Mouse (Mus musculus): Measurements from ENCODE around the gene Ccm2. TPM values are rescaled to one million over a fixed set of nuclear protein-coding genes. Genes with fewer than 3 reads are reported as not detected.

Gene Ccm2
- polyA plus RNA-seq, 1 experiment: 52.3 TPM

GRCm38 (mm10) chr11:6580065-6580750, 33.5 kb downstream of the Ccm2 start:
- Histone ChIP-seq H3K4me1 (ENCODE audit: control insufficient read depth, insufficient read depth, low read length) (peaks cover 6% of the 10 kb centered on the region), H3K27ac (ENCODE audit: control insufficient read depth, insufficient read depth, low read depth, low read length, poor library complexity) (peak overlapping the region; percentile 37)
- 79% methylated on average over 4 of the region's 4 CpGs for WGBS

GRCm38 (mm10) chr11:6581560-6581959, 34.9 kb downstream of the Ccm2 start:
- Histone ChIP-seq H3K4me3 (replicated peaks; ENCODE audit: control insufficient read depth, low read depth, low read length) (no peak overlapping the region), H3K4me1 (ENCODE audit: control insufficient read depth, insufficient read depth, low read length) (peaks cover 8% of the 10 kb centered on the region), H3K27ac (ENCODE audit: control insufficient read depth, insufficient read depth, low read depth, low read length, poor library complexity) (no peak overlapping the region)
- WGBS: 82% methylated on average over 2 of the region's 2 CpGs
- TF ChIP-seq POLR2A (IDR thresholded peaks at IDR 0.05; ENCODE audit: borderline replicate concordance, control insufficient read depth, low read depth, low read length) (no peak), CTCF (IDR thresholded peaks at IDR 0.05; ENCODE audit: control insufficient read depth, insufficient read depth, low read length) (no peak)

More at GRCm38 (mm10) chr11:6580065-6580750, 33.5 kb downstream of the Ccm2 start:
- H3K4me3 ChIP-seq (replicated peaks; ENCODE audit: control insufficient read depth, low read depth, low read length): no peak overlapping the region
- no peak for TF ChIP-seq POLR2A (IDR thresholded peaks at IDR 0.05; ENCODE audit: borderline replicate concordance, control insufficient read depth, low read depth, low read length)
- no peak for TF ChIP-seq CTCF (IDR thresholded peaks at IDR 0.05; ENCODE audit: control insufficient read depth, insufficient read depth, low read length)

GRCm38 (mm10) chr11:6585748-6586147, 39.1 kb downstream of the Ccm2 start:
- Histone ChIP-seq H3K27ac (ENCODE audit: control insufficient read depth, insufficient read depth, low read depth, low read length, poor library complexity) (peak overlapping the region; percentile 72), H3K4me1 (ENCODE audit: control insufficient read depth, insufficient read depth, low read length) (peaks cover 17% of the 10 kb centered on the region), H3K4me3 (replicated peaks; ENCODE audit: control insufficient read depth, low read depth, low read length) (no peak overlapping the region)
- 79% methylated on average over 8 of the region's 8 CpGs for WGBS
- no peak for TF ChIP-seq CTCF (IDR thresholded peaks at IDR 0.05; ENCODE audit: control insufficient read depth, insufficient read depth, low read length)
- TF ChIP-seq POLR2A (IDR thresholded peaks at IDR 0.05; ENCODE audit: borderline replicate concordance, control insufficient read depth, low read depth, low read length): no peak

GRCm38 (mm10) chr11:6586660-6587059, 40.0 kb downstream of the Ccm2 start:
- H3K4me3 ChIP-seq (replicated peaks; ENCODE audit: control insufficient read depth, low read depth, low read length): no peak overlapping the region
- no peak for TF ChIP-seq POLR2A (IDR thresholded peaks at IDR 0.05; ENCODE audit: borderline replicate concordance, control insufficient read depth, low read depth, low read length)
- no peak for TF ChIP-seq CTCF (IDR thresholded peaks at IDR 0.05; ENCODE audit: control insufficient read depth, insufficient read depth, low read length)
- 10% methylated on average over 3 of the region's 3 CpGs for WGBS
- H3K27ac ChIP-seq (ENCODE audit: control insufficient read depth, insufficient read depth, low read depth, low read length, poor library complexity): peak overlapping the region; percentile 79; the same call in 1 of the 2 replicates
- peaks cover 22% of the 10 kb centered on the region for H3K4me1 ChIP-seq (ENCODE audit: control insufficient read depth, insufficient read depth, low read length)

- peak overlapping the region; percentile 79 for H3K27ac ChIP-seq (ENCODE audit: control insufficient read depth, insufficient read depth, low read depth, low read length, poor library complexity)
- peaks cover 22% of the 10 kb centered on the region for H3K4me1 ChIP-seq (ENCODE audit: control insufficient read depth, insufficient read depth, low read length)
- 78% methylated on average over 7 of the region's 7 CpGs for WGBS
- H3K4me3 ChIP-seq (replicated peaks; ENCODE audit: control insufficient read depth, low read depth, low read length): no peak overlapping the region
- TF ChIP-seq CTCF (IDR thresholded peaks at IDR 0.05; ENCODE audit: control insufficient read depth, insufficient read depth, low read length): no peak
- TF ChIP-seq POLR2A (IDR thresholded peaks at IDR 0.05; ENCODE audit: borderline replicate concordance, control insufficient read depth, low read depth, low read length): no peak
Measured at GRCm38 (mm10) chr11:6587249-6587940, 40.7 kb downstream of the Ccm2 start.

GRCm38 (mm10) chr11:6588295-6588694, 41.6 kb downstream of the Ccm2 start:
- H3K27ac ChIP-seq (ENCODE audit: control insufficient read depth, insufficient read depth, low read depth, low read length, poor library complexity): 0 out of 2 replicates have a peak overlapping the region, but pooled peaks have one; percentile 9
- H3K4me1 ChIP-seq (ENCODE audit: control insufficient read depth, insufficient read depth, low read length): peaks cover 21% of the 10 kb centered on the region
- TF ChIP-seq POLR2A (IDR thresholded peaks at IDR 0.05; ENCODE audit: borderline replicate concordance, control insufficient read depth, low read depth, low read length) (no peak), CTCF (IDR thresholded peaks at IDR 0.05; ENCODE audit: control insufficient read depth, insufficient read depth, low read length) (no peak)
- 82% methylated on average over 7 of the region's 7 CpGs for WGBS
- no peak overlapping the region for H3K4me3 ChIP-seq (replicated peaks; ENCODE audit: control insufficient read depth, low read depth, low read length)

GRCm38 (mm10) chr11:6589838-6590237, 43.2 kb downstream of the Ccm2 start:
- Histone ChIP-seq H3K4me1 (ENCODE audit: control insufficient read depth, insufficient read depth, low read length) (peaks cover 21% of the 10 kb centered on the region), H3K4me3 (replicated peaks; ENCODE audit: control insufficient read depth, low read depth, low read length) (no peak overlapping the region), H3K27ac (ENCODE audit: control insufficient read depth, insufficient read depth, low read depth, low read length, poor library complexity) (no peak overlapping the region)
- WGBS: 79% methylated on average over 7 of the region's 7 CpGs
- TF ChIP-seq CTCF (IDR thresholded peaks at IDR 0.05; ENCODE audit: control insufficient read depth, insufficient read depth, low read length) (no peak), POLR2A (IDR thresholded peaks at IDR 0.05; ENCODE audit: borderline replicate concordance, control insufficient read depth, low read depth, low read length) (no peak)

- WGBS: 48% methylated on average over 10 of the region's 10 CpGs
- H3K27ac ChIP-seq (ENCODE audit: control insufficient read depth, insufficient read depth, low read depth, low read length, poor library complexity): peak overlapping the region; percentile 64
- no peak overlapping the region for H3K4me3 ChIP-seq (replicated peaks; ENCODE audit: control insufficient read depth, low read depth, low read length)
- peaks cover 14% of the 10 kb centered on the region for H3K4me1 ChIP-seq (ENCODE audit: control insufficient read depth, insufficient read depth, low read length)
- no peak for TF ChIP-seq CTCF (IDR thresholded peaks at IDR 0.05; ENCODE audit: control insufficient read depth, insufficient read depth, low read length)
- TF ChIP-seq POLR2A (IDR thresholded peaks at IDR 0.05; ENCODE audit: borderline replicate concordance, control insufficient read depth, low read depth, low read length): no peak
Measured at GRCm38 (mm10) chr11:6590933-6591675, 44.4 kb downstream of the Ccm2 start.
